Mouse (Mus musculus): ENCODE measurements around the gene Cript. TPM values are rescaled to one million over a fixed set of nuclear protein-coding genes. Genes with fewer than 3 reads are reported as not detected.

Cript gene
- total and polyA plus RNA-seq, 3 experiments: 30.2 to 41.8 TPM; not detected in 1

- no peak for TF ChIP-seq TAL1 (IDR thresholded peaks at IDR 0.05; ENCODE audit: low read length)
- TF ChIP-seq TCF12 (IDR thresholded peaks at IDR 0.05; ENCODE audit: low read depth, low read length): no peak
- no peak for TF ChIP-seq ETS1 (IDR thresholded peaks at IDR 0.05; ENCODE audit: low read depth, low read length)
- no peak for TF ChIP-seq ZMIZ1 (IDR thresholded peaks at IDR 0.05; ENCODE audit: low read depth, low read length)
- TF ChIP-seq NRF1 (IDR thresholded peaks at IDR 0.05; ENCODE audit: insufficient read depth, low read depth, low read length, poor library complexity, severe bottlenecking): no peak
- TF ChIP-seq ELF1 (IDR thresholded peaks at IDR 0.05; ENCODE audit: low read depth, low read length): no peak
- TF ChIP-seq MAX (IDR thresholded peaks at IDR 0.05; ENCODE audit: low read length): no peak
- no peak for TF ChIP-seq KAT2A (conservative IDR thresholded peaks at IDR 0.05; ENCODE audit: low read depth, low read length)
- TF ChIP-seq TBP (IDR thresholded peaks at IDR 0.05; ENCODE audit: low read depth, low read length): no peak
- no peak for TF ChIP-seq USF2 (IDR thresholded peaks at IDR 0.05; ENCODE audit: borderline replicate concordance in 1 of 2, insufficient read depth in 1 of 2, low read depth in 1 of 2, low read length in 2 of 2)
- TF ChIP-seq MYB (IDR thresholded peaks at IDR 0.05; ENCODE audit: low read depth, low read length): no peak
- no peak for TF ChIP-seq ZC3H11A (IDR thresholded peaks at IDR 0.05; ENCODE audit: low read depth, low read length)
- TF ChIP-seq RAD21 (IDR thresholded peaks at IDR 0.05; ENCODE audit: low read depth, low read length): no peak
- no peak for TF ChIP-seq USF1 (IDR thresholded peaks at IDR 0.05; ENCODE audit: low read depth, low read length)
- no peak for TF ChIP-seq E2F4 (IDR thresholded peaks at IDR 0.05; ENCODE audit: borderline replicate concordance, low read depth, low read length)
- no peak for TF ChIP-seq ZNF384 (IDR thresholded peaks at IDR 0.05; ENCODE audit: low read depth, low read length)
- TF ChIP-seq MXI1 (IDR thresholded peaks at IDR 0.05; ENCODE audit: low read depth, low read length): no peak
- TF ChIP-seq POLR2AphosphoS5 (IDR thresholded peaks at IDR 0.05; ENCODE audit: borderline replicate concordance, low read depth, low read length): no peak
- TF ChIP-seq MAFK (IDR thresholded peaks at IDR 0.05; ENCODE audit: borderline replicate concordance, low read depth, low read length): no peak
- H3K4me3 ChIP-seq (ENCODE audit: control insufficient read depth in 1 of 2, insufficient read depth in 1 of 2, low read depth in 2 of 2, low read length in 2 of 2): no peak overlapping the region
- H3K27ac ChIP-seq (ENCODE audit: control insufficient read depth, low read depth, low read length): no peak overlapping the region
- no peaks in the 10 kb centered on the region for H3K4me1 ChIP-seq (ENCODE audit: control insufficient read depth in 1 of 2, insufficient read depth in 2 of 2, low read length in 2 of 2)
- no peaks in the 10 kb centered on the region for H3K9me3 ChIP-seq (replicated peaks; ENCODE audit: insufficient read depth, low read length)
- DNase-seq (ENCODE audit: low read depth, low spot score): no peak
- no peaks in the 10 kb centered on the region for H3K36me3 ChIP-seq (ENCODE audit: control insufficient read depth in 1 of 2, insufficient read depth in 2 of 2, low read length in 2 of 2)
- no peak overlapping the region for H3K9ac ChIP-seq (ENCODE audit: control insufficient read depth, low read depth, low read length, poor library complexity, severe bottlenecking)
- no peaks in the 10 kb centered on the region for H3K27me3 ChIP-seq (ENCODE audit: control insufficient read depth in 1 of 2, insufficient read depth in 2 of 2, low read length in 2 of 2)
- no peaks in the 10 kb centered on the region for H3K79me2 ChIP-seq (ENCODE audit: control insufficient read depth, insufficient read depth, low read length, poor library complexity)
Measured at GRCm38 (mm10) chr17:86982497-86982896, 42.9 kb upstream of the Cript start.

- no peak overlapping the region for H3K4me3 ChIP-seq (ENCODE audit: control insufficient read depth in 1 of 2, insufficient read depth in 1 of 2, low read depth in 2 of 2, low read length in 2 of 2)
- TF ChIP-seq UBTF (IDR thresholded peaks at IDR 0.05; ENCODE audit: borderline replicate concordance, insufficient read depth, low read depth, low read length) (no peak), BHLHE40 (IDR thresholded peaks at IDR 0.05; ENCODE audit: borderline replicate concordance, low read depth, low read length) (no peak), CTCF (IDR thresholded peaks at IDR 0.05 in 2 of 3, conservative IDR thresholded peaks at IDR 0.05 in 1 of 3; ENCODE audit: control insufficient read depth in 1 of 3, insufficient read depth in 1 of 3, low read depth in 2 of 3, low read length in 3 of 3, poor library complexity in 1 of 3, severe bottlenecking in 1 of 3) (no peak), ZC3H11A (IDR thresholded peaks at IDR 0.05; ENCODE audit: low read depth, low read length) (no peak), ZMIZ1 (IDR thresholded peaks at IDR 0.05; ENCODE audit: low read depth, low read length) (no peak)
- H3K9ac ChIP-seq (ENCODE audit: control insufficient read depth, low read depth, low read length, poor library complexity, severe bottlenecking): no peak overlapping the region
- H3K9me3 ChIP-seq (replicated peaks; ENCODE audit: insufficient read depth, low read length): no peaks in the 10 kb centered on the region
- H3K79me2 ChIP-seq (ENCODE audit: control insufficient read depth, insufficient read depth, low read length, poor library complexity): no peaks in the 10 kb centered on the region
- H3K27ac ChIP-seq (ENCODE audit: control insufficient read depth, low read depth, low read length): no peak overlapping the region
- H3K36me3 ChIP-seq (ENCODE audit: control insufficient read depth in 1 of 2, insufficient read depth in 2 of 2, low read length in 2 of 2): no peaks in the 10 kb centered on the region
- H3K4me1 ChIP-seq (ENCODE audit: control insufficient read depth in 1 of 2, insufficient read depth in 2 of 2, low read length in 2 of 2): no peaks in the 10 kb centered on the region
- DNase-seq (ENCODE audit: low read depth, low spot score): no peak
- no peaks in the 10 kb centered on the region for H3K27me3 ChIP-seq (ENCODE audit: control insufficient read depth in 1 of 2, insufficient read depth in 2 of 2, low read length in 2 of 2)
Measured at GRCm38 (mm10) chr17:86986449-86987138, 38.8 kb upstream of the Cript start.
